Mouse (Mus musculus): ENCODE results near the gene Fbxl15.

GRCm38 (mm10) chr19:46322144-46322995, 5.6 kb upstream of the Fbxl15 start:
- TF ChIP-seq POLR2A (IDR thresholded peaks at IDR 0.05; ENCODE audit: control insufficient read depth, low read depth, low read length) (no peak), CTCF (IDR thresholded peaks at IDR 0.05; ENCODE audit: control insufficient read depth, insufficient read depth, insufficient replicate concordance, low read depth, low read length) (no peak)

Data from testis, adult 2 months (tissue).